Mouse (Mus musculus) kidney, adult 2 months (tissue): Measurements from ENCODE around the gene Ndufaf2. TPM values are rescaled to one million over a fixed set of nuclear protein-coding genes. Genes with fewer than 3 reads are reported as not detected.

ENCODE experiments used
- DNase-seq: peaks from one replicate; pipeline ENCODE4 v3.0.0; 2021
- H3K27ac ChIP-seq: fragments of 200-500 bp; 2 replicates; pipeline ENCODE4 v1.5.1; 2012; ENCODE audit warnings: low read depth, low read length, control low read depth, inconsistent platforms; ENCODE audit not compliant: insufficient read depth
- H3K27me3 ChIP-seq: fragments of 200-500 bp; replicated peaks from 2 replicates; pipeline ENCODE4 v1.6.1; 2012; ENCODE audit warnings: mild to moderate bottlenecking, moderate library complexity, low read length, inconsistent platforms; ENCODE audit not compliant: control insufficient read depth, insufficient read depth
- H3K36me3 ChIP-seq: fragments of 200-500 bp; 2 replicates; pipeline ENCODE4 v1.6.1; 2012; ENCODE audit warnings: mild to moderate bottlenecking, moderate library complexity, low read length, inconsistent platforms; ENCODE audit not compliant: control insufficient read depth, insufficient read depth
- H3K4me1 ChIP-seq: fragments of 200-500 bp; 2 replicates; pipeline ENCODE4 v1.6.1; 2011; ENCODE audit warnings: low read length; ENCODE audit not compliant: control insufficient read depth, insufficient read depth
- H3K4me3 ChIP-seq: fragments of 200-500 bp; 2 replicates; pipeline ENCODE4 v1.5.1; 2011; ENCODE audit warnings: mild to moderate bottlenecking, low read depth, low read length, control low read depth; ENCODE audit not compliant: insufficient read depth
- CTCF ChIP-seq: fragments of 200-500 bp; conservative IDR thresholded peaks from 2 replicates; pipeline ENCODE4 v1.5.1; 2011; ENCODE audit warnings: low read depth, mild to moderate bottlenecking, control low read depth, low read length, moderate library complexity, mixed read lengths; ENCODE audit not compliant: insufficient read depth, insufficient read length
- POLR2A ChIP-seq: fragments of 200-500 bp; IDR thresholded peaks from one replicate; pipeline ENCODE4 v1.6.1; 2011; ENCODE audit warnings: low read depth, low read length, control low read depth
- WGBS: fragments of 180-500 bp; shearing (Covaris S2); methylation state at CpG from one replicate; pipeline ENCODE4 v1.1.7; 2018; 5-methylcytosine and 5-hydroxymethylcytosine counted together
- polyA plus RNA-seq: library from polyadenylated mRNA; depleted of rRNA; stranded (reverse); fragments of >200 nt; gene quantifications from 2 replicates; pipeline ENCODE4 v1.2.3, GENCODE M21; 2012

Ndufaf2 gene
- polyA plus RNA-seq, 1 experiment = 17.6 TPM

GRCm38 (mm10) chr13:108144086-108144485, 14.3 kb downstream of the Ndufaf2 start:
- no peak overlapping the region for H3K4me3 ChIP-seq
- TF ChIP-seq CTCF = no peak
- no peak for TF ChIP-seq POLR2A
- WGBS = 81% methylated on average over 8 of the region's 8 CpGs
- H3K36me3 ChIP-seq = no peaks in the 10 kb centered on the region
- no peaks in the 10 kb centered on the region for H3K4me1 ChIP-seq
- no peak for DNase-seq
- no peaks in the 10 kb centered on the region for H3K27me3 ChIP-seq
- H3K27ac ChIP-seq = no peak overlapping the region

DNA sequence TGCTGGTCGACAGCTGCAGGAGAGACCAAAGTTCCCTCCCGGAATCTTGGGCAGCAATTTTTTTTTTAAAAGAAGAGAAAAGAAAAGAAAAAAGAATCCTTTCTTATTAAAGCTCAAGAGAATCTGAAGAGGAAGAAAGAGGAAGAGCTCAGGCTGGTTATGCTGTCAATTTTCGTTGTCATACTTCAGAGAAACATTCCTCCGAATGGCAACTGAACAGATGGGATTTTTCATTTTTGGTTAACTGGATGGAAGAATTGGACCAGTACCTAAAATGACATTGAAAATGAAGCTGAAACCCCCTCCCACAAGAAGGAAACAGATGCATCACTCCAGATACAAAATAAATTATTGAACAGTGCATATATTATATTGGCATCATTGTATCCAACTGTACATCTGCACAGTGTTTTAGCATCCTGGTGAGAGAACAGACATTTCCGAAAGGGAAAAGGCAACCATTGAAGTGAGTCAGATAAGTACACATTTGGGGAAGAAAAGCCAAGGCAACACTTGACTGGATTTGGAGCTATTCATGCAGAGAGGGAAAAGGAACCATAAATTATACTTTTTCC, 19.9 kb downstream of the Ndufaf2 start:
- H3K27me3 ChIP-seq = no peaks in the 10 kb centered on the region
- DNase-seq = no peak
- H3K4me3 ChIP-seq = no peak overlapping the region
- no peaks in the 10 kb centered on the region for H3K36me3 ChIP-seq
- no peaks in the 10 kb centered on the region for H3K4me1 ChIP-seq
- H3K27ac ChIP-seq = no peak overlapping the region
- no peak for TF ChIP-seq POLR2A
- TF ChIP-seq CTCF = no peak
- WGBS = 53% methylated on average over 5 of the region's 5 CpGs

GRCm38 (mm10) chr13:108135617-108136016, 22.8 kb downstream of the Ndufaf2 start:
- H3K36me3 ChIP-seq = no peaks in the 10 kb centered on the region
- H3K27ac ChIP-seq = no peak overlapping the region
- TF ChIP-seq POLR2A = no peak
- TF ChIP-seq CTCF = no peak
- H3K27me3 ChIP-seq = no peaks in the 10 kb centered on the region
- DNase-seq = no peak
- no peak overlapping the region for H3K4me3 ChIP-seq
- WGBS = 85% methylated on average over 6 of the region's 6 CpGs
- H3K4me1 ChIP-seq = no peaks in the 10 kb centered on the region; the same call in 1 of the 2 replicates

DNA sequence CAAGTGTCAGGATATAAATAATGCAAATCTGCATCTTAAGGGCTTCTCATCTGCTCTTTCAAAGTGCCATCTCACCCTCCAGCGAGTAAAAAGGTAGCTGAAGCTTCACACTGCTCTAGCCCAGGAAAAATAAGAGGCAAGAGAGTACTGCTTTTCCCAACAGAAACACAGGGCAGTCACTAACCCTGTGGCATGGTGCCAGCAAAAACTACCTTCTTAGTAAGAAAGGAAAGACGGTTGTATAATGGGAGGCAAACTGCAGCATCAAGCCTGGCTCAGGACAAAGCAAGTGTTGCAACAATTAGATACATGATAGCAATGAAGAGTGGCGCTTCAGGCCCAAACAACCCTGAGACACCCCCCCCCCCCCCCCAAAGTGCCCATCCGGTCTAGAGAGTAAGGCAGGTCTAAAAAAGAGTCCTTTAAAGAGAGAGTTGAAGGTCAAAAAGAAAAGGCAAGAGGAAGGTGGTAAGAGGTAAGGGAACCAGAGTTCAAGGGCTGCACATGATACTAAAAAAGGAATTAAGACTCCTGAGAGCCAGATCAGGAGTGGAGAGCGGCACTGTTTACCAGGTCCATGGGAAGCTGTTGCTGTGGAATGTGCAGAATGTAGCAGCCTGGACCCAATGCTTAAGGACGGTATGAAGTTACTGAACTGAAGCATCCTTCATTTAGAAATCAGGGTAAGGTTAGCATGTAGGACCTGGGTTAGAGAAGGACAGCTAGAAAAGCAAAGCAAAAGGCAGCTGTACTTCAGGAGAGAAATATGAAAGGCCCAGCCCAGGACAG, 26.2 kb downstream of the Ndufaf2 start:
- Histone ChIP-seq H3K4me3 (no peak overlapping the region), H3K36me3 (no peaks in the 10 kb centered on the region), H3K4me1 (no peaks in the 10 kb centered on the region; the same call in 1 of the 2 replicates), H3K27me3 (no peaks in the 10 kb centered on the region), H3K27ac (no peak overlapping the region)
- 44% methylated on average over 6 of the region's 6 CpGs for WGBS
- DNase-seq = peak; percentile 55
- no peak for TF ChIP-seq POLR2A
- no peak for TF ChIP-seq CTCF

GRCm38 (mm10) chr13:108130737-108131136, 27.7 kb downstream of the Ndufaf2 start:
- H3K36me3 ChIP-seq = no peaks in the 10 kb centered on the region
- no peak overlapping the region for H3K4me3 ChIP-seq
- H3K4me1 ChIP-seq = no peaks in the 10 kb centered on the region; the same call in 1 of the 2 replicates
- H3K27ac ChIP-seq = no peak overlapping the region
- TF ChIP-seq POLR2A = no peak
- no peak for TF ChIP-seq CTCF
- no peaks in the 10 kb centered on the region for H3K27me3 ChIP-seq
- 92% methylated on average over 5 of the region's 5 CpGs for WGBS
- DNase-seq = no peak

- WGBS = 46% methylated on average over 7 of the region's 7 CpGs
- no peak overlapping the region for H3K4me3 ChIP-seq
- H3K27ac ChIP-seq = no peak overlapping the region
- no peaks in the 10 kb centered on the region for H3K27me3 ChIP-seq
- TF ChIP-seq CTCF (no peak), POLR2A (no peak)
- H3K4me1 ChIP-seq = no peaks in the 10 kb centered on the region; the same call in 1 of the 2 replicates
- H3K36me3 ChIP-seq = no peaks in the 10 kb centered on the region
- DNase-seq = no peak
These were observed 29.4 kb downstream of the Ndufaf2 start for GRCm38 (mm10) chr13:108129070-108129469.

GRCm38 (mm10) chr13:108127883-108128282, 30.5 kb downstream of the Ndufaf2 start:
- WGBS = 55% methylated on average over 1 of the region's 1 CpGs
- TF ChIP-seq POLR2A (no peak), CTCF (no peak)
- no peaks in the 10 kb centered on the region; the same call in 1 of the 2 replicates for H3K4me1 ChIP-seq
- H3K27ac ChIP-seq = no peak overlapping the region
- no peak for DNase-seq
- H3K36me3 ChIP-seq = no peaks in the 10 kb centered on the region
- no peak overlapping the region for H3K4me3 ChIP-seq
- no peaks in the 10 kb centered on the region for H3K27me3 ChIP-seq
